Mouse (Mus musculus): ENCODE results near the gene Psmb9. TPM values are rescaled to one million over a fixed set of nuclear protein-coding genes. Genes with fewer than 3 reads are reported as not detected.
A peak's percentile ranks its signal among the peaks of the same experiment; 100 is the strongest.
"Not testable (repeated sequence)": the region's sequence is repeated elsewhere in the genome, so short reads cannot be mapped to it uniquely, and the experiment has no call there.

Gene Psmb9
- 10 to 100 TPM; 16.7 to 30.6 (median 25.5) TPM for total RNA-seq (2022)

DNA sequence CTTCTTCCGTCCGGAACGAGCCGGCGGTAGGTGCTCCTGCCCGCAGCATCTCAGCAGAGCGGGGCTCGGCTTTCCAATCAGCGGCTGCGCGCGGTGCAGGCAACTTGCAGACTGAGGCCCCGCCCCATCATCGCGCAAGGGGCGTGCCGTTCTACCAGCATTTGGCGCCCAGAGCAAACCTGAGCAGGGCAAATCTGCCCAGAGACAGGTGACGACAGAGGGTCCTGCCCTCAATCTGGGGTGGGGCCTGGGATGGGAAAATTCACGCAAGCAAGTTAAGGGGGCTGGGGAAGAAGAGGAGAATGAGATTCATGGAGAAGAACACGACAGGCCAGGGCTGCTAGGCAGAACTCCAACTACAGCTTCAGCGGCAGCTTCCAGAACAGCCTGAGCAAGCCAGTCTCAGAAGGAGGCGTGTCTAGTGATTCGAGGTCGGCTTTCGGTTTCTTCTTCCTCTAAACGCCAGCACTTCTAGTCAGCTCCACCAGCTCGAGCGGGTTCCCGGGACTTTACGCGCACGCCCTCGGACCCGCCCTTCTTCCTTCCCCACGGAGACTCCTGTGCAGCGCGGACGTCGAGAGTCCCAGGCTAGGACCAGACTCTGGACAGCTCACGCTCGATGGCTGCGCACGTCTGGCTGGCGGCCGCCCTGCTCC lies at the start of gene Psmb9, which contains the start of gene Tap1:
Psmb9 (minus strand) TSS at position 504 of the 656 bp plus-strand sequence.
Tap1 (plus strand) TSS at position 293 of the 656 bp plus-strand sequence.
- DNase-seq, result peak; percentile 97

DNA sequence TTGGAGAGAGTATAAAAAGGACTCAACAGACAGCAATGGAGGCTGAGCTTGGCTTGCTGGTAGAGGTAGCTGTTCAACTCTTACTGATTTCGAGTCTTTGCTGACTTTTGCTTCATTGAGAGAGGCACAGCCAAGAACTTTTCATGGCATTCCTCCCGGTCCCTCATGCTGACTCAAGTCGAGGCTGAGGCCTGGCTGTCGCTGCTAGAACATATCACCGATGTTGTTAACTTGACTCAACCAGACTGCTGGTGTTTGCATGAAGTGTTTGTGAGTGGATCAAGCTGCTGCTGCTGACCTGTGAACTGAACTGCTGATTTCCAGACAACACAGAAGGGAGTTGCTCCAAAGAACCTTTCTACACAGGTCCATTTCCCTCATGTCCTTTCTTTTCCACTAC lies 49.1 kb upstream of the Psmb9 start:
- no peak for DNase-seq

DNA sequence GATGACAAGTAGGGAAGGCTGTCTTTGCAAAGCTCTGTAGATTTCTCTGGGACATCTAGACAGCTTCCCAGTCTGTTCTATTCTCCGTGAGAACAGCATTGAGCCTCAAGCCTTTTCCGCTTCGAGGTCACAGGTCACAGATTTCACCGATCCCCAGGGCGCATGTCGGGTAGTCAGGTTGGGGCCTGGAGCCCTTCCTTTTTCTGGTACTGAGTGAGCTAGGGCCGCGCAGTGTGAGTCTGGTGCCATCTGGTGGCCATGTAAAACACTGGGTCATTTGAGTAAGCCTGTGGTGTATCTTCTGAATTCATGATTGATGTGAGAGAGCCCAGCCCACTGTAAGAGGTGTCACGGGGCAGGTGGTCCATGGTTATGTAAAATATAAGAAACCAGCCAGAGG lies 47.4 kb upstream of the Psmb9 start:
- DNase-seq, result peak; percentile 59

DNA sequence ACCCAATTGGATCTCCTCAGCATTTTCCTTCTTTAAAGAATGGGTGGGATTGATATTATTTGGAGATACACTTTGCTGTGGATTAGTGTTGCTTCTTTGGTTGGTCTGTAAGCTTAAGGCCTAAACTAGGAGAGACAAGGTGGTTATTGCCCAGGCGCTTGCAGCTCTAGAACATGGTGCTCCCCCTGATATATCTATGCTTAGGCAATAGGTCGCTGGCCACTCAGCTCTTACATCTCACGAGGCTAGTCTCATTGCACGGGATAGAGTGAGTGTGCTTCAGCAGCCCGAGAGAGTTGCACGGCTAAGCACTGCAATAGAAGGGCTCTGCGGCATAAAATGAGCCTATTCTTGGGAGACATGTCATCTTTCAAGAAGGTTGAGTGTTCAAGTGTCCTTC lies 44.5 kb upstream of the Psmb9 start:
- DNase-seq, result not testable (repeated sequence)

DNA sequence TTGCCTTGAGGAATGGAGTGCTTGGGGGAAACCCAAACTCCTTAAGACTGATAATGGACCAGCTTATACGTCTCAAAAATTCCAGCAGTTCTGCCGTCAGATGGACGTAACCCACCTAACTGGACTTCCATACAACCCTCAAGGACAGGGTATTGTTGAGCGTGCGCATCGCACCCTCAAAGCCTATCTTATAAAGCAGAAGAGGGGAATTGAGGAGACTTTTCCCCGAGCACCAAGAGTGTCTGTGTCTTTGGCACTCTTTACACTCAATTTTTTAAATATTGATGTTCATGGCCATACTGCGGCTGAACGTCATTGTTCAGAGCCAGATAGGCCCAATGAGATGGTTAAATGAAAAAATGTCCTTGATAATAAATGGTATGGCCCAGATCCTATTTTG lies 43.4 kb upstream of the Psmb9 start:
- DNase-seq, result not testable (repeated sequence)

DNA sequence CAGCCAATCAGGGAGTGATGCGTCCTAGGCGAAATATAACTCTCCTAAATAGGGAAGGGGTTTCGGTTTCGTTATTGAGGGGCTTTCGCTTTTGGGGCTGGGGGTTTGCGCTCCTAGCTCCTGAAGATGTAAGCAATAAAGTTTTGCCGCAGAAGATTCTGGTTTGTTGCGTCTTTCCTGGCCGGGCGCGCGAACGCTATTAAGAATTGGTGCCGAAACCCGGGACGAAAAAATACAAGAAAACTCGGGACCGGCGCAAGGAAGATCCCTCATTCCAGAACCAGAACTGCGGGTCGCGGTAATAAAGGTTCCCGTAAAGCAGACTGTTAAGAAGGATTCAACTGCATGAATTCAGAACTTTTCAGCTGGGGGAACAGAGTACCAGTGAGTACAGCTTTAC lies 38.3 kb upstream of the Psmb9 start:
- not testable (repeated sequence) for DNase-seq

DNA sequence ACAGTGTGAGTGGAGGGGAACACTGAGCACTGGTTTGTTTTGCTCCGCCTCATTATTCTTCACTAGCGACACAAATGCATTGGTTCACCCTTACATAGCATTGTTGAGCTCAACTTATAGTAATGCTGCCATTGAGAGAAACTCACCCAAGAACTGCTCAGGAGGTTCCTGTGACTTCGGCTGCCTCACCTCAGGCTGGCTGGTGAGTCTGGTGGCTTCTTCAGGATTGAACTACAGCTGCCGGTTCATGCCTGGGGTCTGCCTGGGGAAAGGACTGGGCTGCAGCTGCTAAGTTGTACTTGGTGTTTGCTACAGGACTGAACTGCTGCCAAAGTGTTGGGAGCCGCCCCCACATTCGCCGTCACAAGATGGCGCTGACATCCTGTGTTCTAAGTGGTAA lies 37.9 kb upstream of the Psmb9 start:
- DNase-seq, result no peak

DNA sequence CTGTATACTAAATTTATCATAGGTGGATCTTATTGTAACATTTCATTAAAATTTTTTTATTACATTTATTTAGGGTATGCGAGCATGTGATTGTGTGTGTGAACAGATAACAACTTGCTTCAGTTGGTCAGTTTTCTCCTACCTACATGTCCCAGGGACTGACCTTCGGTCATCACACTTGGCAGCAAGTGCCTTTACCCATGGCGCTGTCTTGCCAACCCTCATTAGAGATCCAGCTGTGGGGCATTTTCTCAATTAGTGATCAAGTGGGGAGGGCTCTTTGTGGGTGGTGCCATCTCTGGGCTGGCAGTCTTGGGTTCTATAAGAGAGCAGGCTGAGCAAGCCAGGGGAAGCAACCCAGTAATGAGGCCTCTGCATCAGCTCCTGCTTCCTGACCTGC lies 37.3 kb upstream of the Psmb9 start:
- DNase-seq, result no peak

DNA sequence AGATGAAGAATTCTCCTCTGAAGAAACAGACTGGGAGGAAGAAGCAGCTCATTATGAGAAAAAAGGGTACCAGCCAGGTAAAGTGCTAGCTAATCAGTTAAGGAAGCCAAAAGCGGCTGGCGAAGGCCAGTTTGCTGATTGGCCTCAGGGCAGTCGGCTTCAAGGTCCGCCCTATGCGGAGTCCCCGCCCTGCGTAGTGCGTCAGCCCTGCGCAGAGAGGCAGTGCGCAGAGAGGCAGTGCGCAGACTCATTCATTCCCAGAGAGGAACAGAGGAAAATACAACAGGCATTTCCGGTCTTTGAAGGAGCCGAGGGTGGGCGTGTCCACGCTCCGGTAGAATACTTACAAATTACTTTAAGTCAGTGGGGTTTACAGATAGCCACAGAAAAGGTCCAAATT lies 32.8 kb upstream of the Psmb9 start:
- DNase-seq, result not testable (repeated sequence)

DNA sequence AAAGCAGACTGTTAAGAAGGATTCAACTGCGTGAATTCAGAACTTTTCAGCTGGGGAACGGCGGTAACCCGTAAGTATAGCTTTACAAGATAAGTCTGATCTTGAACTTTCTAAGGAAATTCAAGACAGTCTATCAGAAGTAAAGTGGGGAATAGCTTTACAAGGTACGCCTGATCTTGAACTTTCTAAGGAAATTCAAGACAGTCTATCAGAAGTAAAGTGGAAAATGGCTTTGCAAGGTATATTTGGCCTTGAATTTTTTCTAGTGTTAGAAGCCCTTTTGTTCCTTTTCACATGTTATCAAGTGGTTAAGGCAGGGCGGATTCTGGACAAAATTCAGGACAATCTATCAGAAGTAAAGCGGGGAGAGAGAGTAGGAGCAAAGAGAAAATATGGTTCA lies 32.2 kb upstream of the Psmb9 start:
- DNase-seq, result not testable (repeated sequence)

DNA sequence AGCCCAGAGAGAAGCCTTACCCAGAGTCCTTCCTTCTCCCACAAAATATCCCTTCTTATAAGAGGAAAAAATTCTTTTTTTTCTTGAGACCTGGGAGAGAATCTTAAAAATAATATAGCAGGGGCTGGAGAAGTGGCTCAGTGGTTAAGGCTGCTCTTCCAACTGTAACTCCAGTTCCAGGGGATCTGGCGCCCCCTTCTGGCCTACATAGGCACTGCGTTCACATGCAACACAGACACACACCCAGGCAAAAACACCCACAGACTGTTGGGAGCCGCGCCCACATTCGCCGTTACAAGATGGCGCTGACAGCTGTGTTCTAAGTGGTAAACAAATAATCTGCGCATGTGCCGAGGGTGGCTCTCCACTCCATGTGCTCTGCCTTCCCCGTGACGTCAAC lies 31.5 kb upstream of the Psmb9 start:
- DNase-seq, result not testable (repeated sequence)

DNA sequence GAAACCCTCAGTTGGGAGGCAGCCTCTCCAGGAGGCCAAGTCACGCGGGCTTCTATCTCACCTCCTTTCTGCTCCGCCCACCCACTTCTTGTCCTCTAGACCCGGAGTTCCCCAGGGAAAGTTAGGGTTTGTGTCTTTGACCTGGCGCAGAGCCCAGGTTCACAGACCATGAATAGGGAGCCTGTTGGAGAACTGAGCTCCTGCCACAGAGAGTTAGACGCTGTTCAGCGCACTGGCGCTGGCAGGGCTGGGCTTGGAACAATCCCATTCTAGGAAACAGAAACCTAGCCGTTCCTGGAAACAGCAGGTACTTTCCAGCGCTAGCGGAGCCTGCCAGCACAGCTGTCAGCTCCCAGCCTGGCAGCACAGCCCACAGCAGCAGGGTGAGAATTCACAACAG lies 31.1 kb upstream of the Psmb9 start:
- DNase-seq, result peak; percentile 64

DNA sequence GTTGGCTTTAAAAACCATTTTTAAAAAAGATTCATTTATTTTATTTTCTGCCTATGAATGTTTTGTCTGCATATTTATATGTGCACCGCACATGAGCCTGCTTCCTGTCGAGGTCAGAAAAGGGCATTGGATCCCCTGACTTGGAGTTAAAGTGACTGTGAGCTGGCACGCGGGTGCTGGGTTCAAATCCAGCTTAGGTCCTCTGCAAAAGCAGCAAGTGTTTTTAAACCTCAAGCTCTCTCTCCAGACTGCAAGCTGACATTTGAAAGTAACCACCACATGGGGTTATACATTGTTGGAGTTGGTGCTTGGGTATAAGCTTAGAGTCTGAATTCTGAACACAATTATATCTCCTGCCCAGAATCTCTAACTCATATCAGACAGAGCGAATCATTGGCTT lies 30.4 kb upstream of the Psmb9 start:
- no peak for DNase-seq

DNA sequence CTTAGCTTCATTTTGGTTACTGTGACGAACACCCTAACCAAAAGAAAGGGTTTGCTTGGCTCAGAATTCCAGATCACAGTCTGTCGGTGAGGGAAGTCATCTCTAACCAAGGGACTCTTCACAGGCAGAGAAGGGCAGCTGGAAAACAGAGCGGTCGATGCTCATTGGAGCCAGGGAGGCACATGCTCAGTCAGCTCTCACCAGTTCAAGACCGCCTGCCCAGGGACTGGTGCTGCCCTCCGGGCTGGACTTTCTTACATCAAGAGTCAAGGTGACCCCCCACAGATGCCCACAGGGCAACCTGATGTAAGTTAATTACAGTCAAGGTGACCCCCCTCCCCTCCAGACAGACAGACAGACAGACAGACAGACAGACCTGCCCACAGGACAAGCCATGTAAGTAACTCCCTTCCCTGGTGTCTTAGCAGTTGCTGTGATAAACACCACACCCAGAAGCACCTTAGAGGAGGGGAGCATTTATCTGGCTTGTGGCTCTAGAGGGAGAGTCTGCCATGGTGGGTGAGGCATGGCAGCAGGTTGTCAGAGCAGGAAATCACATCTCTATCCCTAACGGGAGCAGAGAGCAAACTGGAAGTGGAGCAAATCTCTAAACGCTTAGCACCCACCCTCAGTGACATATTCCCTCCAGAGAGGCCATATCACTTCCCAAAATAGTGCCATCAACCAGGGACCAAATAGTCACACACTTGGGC lies 29.8 kb upstream of the Psmb9 start:
- DNase-seq, result no peak

DNA sequence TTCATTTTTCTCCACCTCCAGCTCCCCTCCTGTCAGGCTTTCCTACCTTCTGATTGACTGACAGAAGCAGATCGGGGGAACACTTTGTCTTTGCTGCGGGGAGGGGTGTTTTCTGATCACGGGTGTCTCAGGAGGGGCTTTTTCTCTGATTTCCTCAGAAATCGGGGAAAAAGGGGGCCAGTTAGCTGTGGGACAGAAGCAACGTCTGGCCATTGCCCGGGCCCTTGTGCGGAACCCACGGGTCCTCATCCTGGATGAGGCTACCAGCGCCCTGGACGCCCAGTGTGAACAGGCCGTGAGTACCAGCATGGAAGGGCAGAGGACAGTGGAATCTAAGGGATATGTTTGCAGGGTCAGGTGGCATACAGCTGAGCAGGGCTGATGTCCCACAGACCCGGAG lies 27.6 kb upstream of the Psmb9 start:
- DNase-seq, result no peak

DNA sequence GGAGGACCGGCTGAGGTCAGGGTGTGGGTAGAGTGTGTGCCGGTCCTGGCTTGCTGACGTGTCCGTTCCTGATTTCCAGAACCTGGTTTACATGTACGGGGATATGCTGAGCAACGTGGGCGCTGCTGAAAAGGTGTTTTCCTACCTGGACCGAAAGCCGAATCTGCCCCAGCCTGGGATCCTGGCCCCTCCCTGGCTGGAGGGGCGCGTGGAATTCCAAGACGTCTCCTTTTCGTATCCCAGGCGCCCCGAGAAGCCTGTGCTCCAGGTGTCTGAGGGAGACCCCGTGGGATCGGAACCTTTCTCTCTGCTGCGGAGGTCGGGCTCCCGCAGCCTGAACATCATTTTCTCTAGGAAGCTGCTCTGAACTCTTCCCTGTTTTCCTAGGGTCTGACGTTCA lies 26.4 kb upstream of the Psmb9 start:
- DNase-seq, result no peak

DNA sequence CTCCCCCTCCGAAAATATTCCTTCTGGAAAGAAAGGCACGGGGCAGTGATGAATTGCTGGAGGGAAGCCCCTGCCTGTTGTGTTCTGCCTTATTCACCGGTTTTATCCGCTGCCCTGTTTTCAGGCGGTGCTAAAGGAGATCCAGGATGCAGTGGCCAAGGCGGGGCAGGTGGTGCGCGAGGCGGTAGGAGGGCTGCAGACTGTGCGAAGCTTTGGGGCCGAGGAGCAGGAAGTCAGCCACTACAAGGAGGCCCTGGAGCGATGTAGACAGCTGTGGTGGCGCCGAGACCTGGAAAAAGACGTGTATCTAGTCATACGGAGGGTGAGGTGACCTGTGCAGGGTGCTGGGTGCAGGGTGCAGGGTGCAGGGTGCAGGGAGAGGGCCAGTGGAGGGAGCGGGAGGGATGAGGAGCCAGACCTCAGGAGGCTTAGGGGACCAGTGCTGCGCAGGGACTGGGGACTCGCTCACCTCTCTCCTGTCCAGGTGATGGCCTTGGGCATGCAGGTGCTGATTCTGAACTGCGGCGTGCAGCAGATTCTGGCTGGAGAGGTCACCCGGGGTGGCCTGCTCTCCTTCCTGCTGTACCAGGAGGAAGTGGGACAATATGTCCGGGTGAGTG lies 24.3 kb upstream of the Psmb9 start:
- peak; percentile 1 for DNase-seq

DNA sequence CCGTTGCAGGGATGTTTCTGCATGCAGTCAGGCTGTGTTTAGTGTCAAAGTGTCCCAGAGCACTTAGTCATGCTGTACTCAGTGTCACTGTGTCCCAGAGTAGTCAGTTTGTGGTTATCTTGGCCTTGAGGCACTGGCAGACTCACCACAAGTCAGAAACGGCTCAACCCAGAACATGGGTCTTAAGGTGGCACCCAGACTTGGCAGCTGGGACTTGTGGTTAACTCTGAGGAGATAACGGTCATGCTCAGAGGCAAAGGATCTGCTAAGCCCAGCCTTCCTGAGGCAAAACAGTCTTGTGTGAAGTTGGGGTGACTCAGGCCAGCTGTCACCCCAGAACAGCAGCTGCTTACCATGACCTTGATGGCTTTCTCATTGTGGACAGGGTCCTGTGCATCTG lies 23.0 kb upstream of the Psmb9 start:
- peak; percentile 74 for DNase-seq

DNA sequence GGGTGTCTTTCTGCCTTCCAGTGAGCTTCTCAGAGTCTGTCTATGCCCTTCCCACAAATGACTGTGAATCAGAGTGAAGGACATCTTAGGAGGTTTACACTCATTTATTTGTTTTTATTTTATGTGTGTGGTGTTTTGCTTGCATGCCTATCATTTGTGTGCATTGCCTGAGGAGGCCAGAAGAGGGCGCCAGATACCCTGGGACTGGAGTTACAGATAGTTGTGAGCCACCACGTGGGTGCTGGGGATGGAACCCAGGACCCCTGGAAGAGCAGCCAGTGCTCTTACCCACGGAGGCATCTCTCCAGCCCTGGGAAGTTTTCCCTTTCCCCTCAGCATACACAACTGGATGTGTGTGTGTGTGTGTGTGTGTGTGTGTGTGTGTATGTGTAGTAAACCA lies 22.1 kb upstream of the Psmb9 start:
- DNase-seq, result peak; percentile 1

DNA sequence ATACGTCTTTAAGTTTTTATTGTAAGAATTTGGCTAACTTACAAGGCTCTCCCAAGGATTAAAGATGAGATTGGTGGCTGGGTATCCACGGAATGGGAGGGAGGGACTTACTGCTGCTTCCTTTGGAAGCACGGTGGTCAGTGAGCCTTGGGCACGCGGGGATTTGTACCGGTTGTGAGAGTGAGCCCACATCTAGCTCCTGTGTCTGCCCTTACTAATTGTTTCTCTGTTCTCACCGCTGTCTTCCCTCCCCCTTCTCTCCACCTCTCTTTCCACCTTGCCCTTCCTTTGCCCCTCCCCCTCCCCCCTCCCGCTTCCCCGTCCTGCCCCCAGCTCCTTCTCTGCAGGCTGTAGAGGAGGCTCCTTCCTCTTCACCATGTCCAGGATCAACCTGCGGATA lies 20.9 kb upstream of the Psmb9 start:
- DNase-seq, result no peak

DNA sequence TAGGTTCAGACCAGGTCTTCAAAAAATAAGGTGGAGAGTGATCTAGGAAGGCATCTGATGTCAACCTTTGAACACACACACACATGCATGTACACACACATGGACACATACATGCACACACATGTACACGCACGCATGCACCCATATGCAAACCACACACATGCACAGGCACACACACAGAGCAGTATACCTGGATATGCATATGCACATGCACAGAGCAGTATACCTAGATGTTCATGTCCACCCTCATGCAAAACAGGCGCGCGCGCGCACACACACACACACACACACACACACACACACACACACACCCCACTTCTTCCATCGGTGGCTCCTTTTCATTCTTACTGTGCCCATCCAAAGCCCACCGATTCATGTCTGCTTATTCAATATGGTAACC lies 20.3 kb upstream of the Psmb9 start:
- peak; percentile 1 for DNase-seq

DNA sequence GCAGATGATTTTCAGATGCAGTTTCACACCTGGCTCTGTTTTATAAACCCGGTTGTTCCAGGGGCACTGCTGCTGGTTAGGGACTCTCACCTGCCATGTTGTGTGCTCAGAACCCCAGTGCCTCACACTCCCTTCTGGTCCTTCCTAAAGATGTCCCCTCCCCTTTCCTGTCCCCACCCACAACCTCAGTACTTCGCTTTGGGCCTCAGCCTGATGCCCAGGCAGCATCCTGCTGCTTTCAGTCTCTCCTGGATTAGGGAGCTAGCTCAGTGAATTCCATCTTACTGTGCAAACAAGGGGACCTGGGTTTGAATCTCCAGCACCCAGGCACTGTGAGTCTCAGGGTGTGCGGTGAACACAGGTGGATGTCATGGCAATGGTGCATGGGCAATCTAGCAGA lies 19.9 kb upstream of the Psmb9 start:
- DNase-seq, result no peak

DNA sequence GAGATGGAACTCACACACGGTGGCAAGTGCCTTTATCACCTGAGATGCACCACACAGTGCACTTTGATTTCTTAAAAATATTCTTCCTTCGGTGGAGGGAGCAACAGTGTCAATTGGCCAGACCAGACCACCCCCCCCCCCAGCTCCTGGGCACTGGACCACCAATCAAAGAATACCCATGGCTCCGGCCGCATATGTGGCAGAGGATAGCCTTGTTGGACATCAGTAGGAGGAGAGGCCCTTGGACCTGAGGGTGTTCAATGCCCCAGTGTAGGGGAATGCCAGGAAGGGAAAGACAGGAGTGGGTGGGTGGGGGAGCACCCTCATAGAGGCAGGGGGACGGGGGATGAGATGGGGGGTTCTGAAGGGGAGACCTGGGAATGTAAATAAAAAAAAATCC lies 19.2 kb upstream of the Psmb9 start:
- DNase-seq, result no peak

DNA sequence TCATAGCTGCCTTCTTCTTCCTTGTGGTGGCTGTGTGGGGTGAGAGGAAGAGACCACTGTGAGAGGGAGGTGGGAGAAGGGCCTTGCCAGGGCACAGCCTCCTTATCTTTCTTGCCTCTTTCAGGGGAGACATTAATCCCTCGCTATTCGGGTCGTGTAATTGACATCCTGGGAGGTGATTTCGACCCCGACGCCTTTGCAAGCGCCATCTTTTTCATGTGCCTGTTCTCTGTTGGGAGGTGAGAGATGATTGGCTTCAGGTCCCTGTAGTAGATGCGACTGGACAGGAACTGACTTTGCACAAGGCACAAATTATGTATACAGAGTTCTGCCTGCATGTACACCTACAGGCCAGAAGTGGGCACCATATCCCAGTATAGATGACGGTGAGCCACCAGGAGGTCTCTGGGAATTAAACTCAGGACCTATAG lies 18.2 kb upstream of the Psmb9 start:
- DNase-seq, result no peak

All from adrenal gland, adult 8-10 months (tissue).